Comparison of ENCODE assay signal across 9 mouse cellular contexts in the genomic region with DNA sequence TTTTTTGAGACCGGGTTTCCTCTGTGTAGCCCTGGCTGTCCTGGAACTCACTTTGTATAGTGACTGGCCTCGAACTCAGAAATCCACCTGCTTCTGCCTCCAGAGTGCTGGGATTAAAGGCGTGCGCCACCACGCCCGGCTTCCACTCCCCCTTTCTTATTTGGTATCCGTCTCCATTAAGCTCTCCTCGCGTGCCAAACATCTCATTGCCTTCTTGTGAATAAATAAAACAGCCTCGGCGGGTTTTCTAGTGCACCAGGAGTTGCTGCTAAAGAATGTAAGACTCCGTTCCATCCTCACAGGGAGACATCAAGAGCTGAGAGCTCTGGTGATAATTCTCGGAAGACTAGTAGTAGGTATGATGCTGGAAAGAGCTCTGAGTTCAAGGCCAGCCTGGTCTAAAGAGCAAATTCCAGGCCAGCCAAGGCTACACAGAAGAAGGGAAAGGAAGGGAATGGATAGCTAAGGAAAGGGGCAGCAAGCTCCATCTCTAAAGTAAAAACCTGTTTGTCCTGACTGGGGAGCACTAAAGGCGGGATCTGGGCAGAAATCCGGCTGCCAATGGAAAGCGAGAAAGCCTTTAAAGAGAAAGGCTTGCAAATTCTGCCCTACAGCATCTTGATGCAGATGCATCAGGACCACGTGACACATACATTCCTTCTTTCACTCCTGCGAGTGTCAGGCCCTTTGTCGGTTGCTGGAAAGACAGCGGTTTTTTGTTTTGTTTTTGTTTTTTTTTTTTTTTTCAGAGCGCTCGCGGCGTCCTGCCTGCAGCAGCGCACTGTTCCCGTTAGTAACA. TPM values are rescaled to one million over a fixed set of nuclear protein-coding genes. Genes with fewer than 3 reads are reported as not detected.
DNase-seq lines count a peak whose midpoint lies in the region; ATAC-seq lines count a peak whose summit lies in the region.
"Had no signal": no experiment of that assay in that cellular context is flagged by ENCODE, and none has a peak within 500 bp of the region (broad histone marks: within the 10 kb centered on the region; RNA-seq: fewer than 3 reads in every experiment).

No protein-coding gene starts in this region.

- peak overlapping the region; percentile 57 for H3K9ac ChIP-seq in intestine, embryonic 15.5 days
- H3K9ac ChIP-seq in stomach, embryonic 14.5 days (replicated peaks; ENCODE audit: low read depth, low read length): peak overlapping the region; percentile 25; the same call in 1 of the 2 replicates

- intact Hi-C loops in left cerebral cortex, postnatal 4 days (cut with DNase I): no loop called here

- no peaks in the 10 kb centered on the region for H3K9me3 ChIP-seq in intestine, embryonic 15.5 days
- H3K9me3 ChIP-seq in stomach, embryonic 14.5 days (ENCODE audit: control insufficient read depth, low read depth, low read length): no peaks in the 10 kb centered on the region

- peak overlapping the region; percentile 85 for H3K4me2 ChIP-seq in intestine, embryonic 15.5 days (replicated peaks)
- peak overlapping the region; percentile 93 for H3K4me2 ChIP-seq in stomach, embryonic 14.5 days (replicated peaks; ENCODE audit: low read depth, low read length)

- peak; percentile 29 to 35 for DNase-seq in urinary bladder, adult 18-20 months (ENCODE audit: low spot score in 2 of 2)
- DNase-seq in urinary bladder, postnatal 10 days (ENCODE audit: low spot score): no peak
- DNase-seq in cerebellum, adult 9-11 months: peak; percentile 54
- DNase-seq in frontal cortex, adult 2 months (ENCODE audit: extremely low spot score in 1 of 2, low spot score in 1 of 2): peak; percentile 17 to 52
- peak; percentile 7 for DNase-seq in left cerebral cortex, postnatal 4 days

- H3K36me3 ChIP-seq in intestine, embryonic 15.5 days: no peaks in the 10 kb centered on the region
- H3K36me3 ChIP-seq in stomach, embryonic 14.5 days (ENCODE audit: control insufficient read depth, insufficient read depth, low read length): no peaks in the 10 kb centered on the region

- H3K4me1 ChIP-seq in intestine, embryonic 15.5 days (replicated peaks): peaks cover 9% of the 10 kb centered on the region; the same call in 1 of the 2 replicates
- 0 out of 2 replicates have a peak, but pooled peaks cover 2% of the 10 kb centered on the region for H3K4me1 ChIP-seq in stomach, embryonic 14.5 days (ENCODE audit: control insufficient read depth, insufficient read depth, low read length)

- H3K4me3 ChIP-seq in intestine, embryonic 15.5 days (replicated peaks): peak overlapping the region; percentile 53
- H3K4me3 ChIP-seq in stomach, embryonic 14.5 days (ENCODE audit: low read depth, low read length): peak overlapping the region; percentile 56

- H3K27me3 ChIP-seq in intestine, embryonic 15.5 days (replicated peaks): no peaks in the 10 kb centered on the region
- H3K27me3 ChIP-seq in stomach, embryonic 14.5 days (ENCODE audit: control insufficient read depth, insufficient read depth, low read length): no peaks in the 10 kb centered on the region

- WGBS in intestine, embryonic 15.5 days: 6% methylated on average over 26 of the region's 26 CpGs
- 6% methylated on average over 26 of the region's 26 CpGs for WGBS in stomach, embryonic 14.5 days

- peak; percentile 24 for ATAC-seq in intestine, embryonic 15.5 days
- ATAC-seq in megakaryocyte-erythroid progenitor cell, adult 5-6 weeks (replicated peaks; ENCODE audit: low FRiP score, low TSS enrichment, poor library complexity, severe bottlenecking): peak; percentile 51
- ATAC-seq in stomach, embryonic 14.5 days (ENCODE audit: insufficient number of reproducible peaks, insufficient read depth, low FRiP score, low read depth): 0 out of 2 replicates have a peak, but pooled peaks have one; percentile 2

- peak overlapping the region; percentile 62 for H3K27ac ChIP-seq in intestine, embryonic 15.5 days
- no peak overlapping the region for H3K27ac ChIP-seq in stomach, embryonic 14.5 days (ENCODE audit: low read length)

RNA-seq across cellular contexts. Expression of gene Sord, which starts 0.6 kb away (rescaled TPM):
- polyA plus RNA-seq in frontal cortex, adult 2 months (2012; rRNA removed): 14.4 and 15.9 TPM in 2 replicates
- 68.1 and 68.6 TPM in 2 replicates for polyA plus RNA-seq in intestine, embryonic 15.5 days (2015; fragmentation: Nextera tagmentation; extraction: Ambion mirVana)
- total RNA-seq in left cerebral cortex, postnatal 4 days (2021): 10 to 100 TPM; 14.9 to 16.0 TPM
- total RNA-seq in megakaryocyte-erythroid progenitor cell, adult 5-6 weeks (2014; fragmentation: Nextera tagmentation): 89.6 and 95.4 TPM in 2 replicates
- total RNA-seq in megakaryocyte-erythroid progenitor cell, adult 5-6 weeks (2017): 115 and 122 TPM in 2 replicates
- 28.3 and 30.0 TPM in 2 replicates for polyA plus RNA-seq in stomach, embryonic 14.5 days (2014; fragmentation: Nextera tagmentation; extraction: Ambion mirVana)

RNA-seq across cellular contexts. Expression of gene Terb2, which starts 47.9 kb away (rescaled TPM):
- not detected in 2 replicates for polyA plus RNA-seq in frontal cortex, adult 2 months (2012; rRNA removed)
- polyA plus RNA-seq in intestine, embryonic 15.5 days (2015; fragmentation: Nextera tagmentation; extraction: Ambion mirVana): not detected in 2 replicates
- total RNA-seq in left cerebral cortex, postnatal 4 days (2021): not detected
- not detected in 2 replicates for total RNA-seq in megakaryocyte-erythroid progenitor cell, adult 5-6 weeks (2014; fragmentation: Nextera tagmentation)
- not detected in 2 replicates for total RNA-seq in megakaryocyte-erythroid progenitor cell, adult 5-6 weeks (2017)
- not detected in 2 replicates for polyA plus RNA-seq in stomach, embryonic 14.5 days (2014; fragmentation: Nextera tagmentation; extraction: Ambion mirVana)
- total RNA-seq: gastrocnemius, adult 8-10 months had no signal

RNA-seq across cellular contexts. Expression of gene Patl2, which starts 48.0 kb away (rescaled TPM):
- 0.08 TPM in 1 of 2 replicates, not detected in the other for polyA plus RNA-seq in frontal cortex, adult 2 months (2012; rRNA removed)
- not detected in 2 replicates for polyA plus RNA-seq in intestine, embryonic 15.5 days (2015; fragmentation: Nextera tagmentation; extraction: Ambion mirVana)
- not detected for total RNA-seq in left cerebral cortex, postnatal 4 days (2021)
- not detected in 2 replicates for total RNA-seq in megakaryocyte-erythroid progenitor cell, adult 5-6 weeks (2014; fragmentation: Nextera tagmentation)
- not detected in 2 replicates for total RNA-seq in megakaryocyte-erythroid progenitor cell, adult 5-6 weeks (2017)
- not detected in 2 replicates for polyA plus RNA-seq in stomach, embryonic 14.5 days (2014; fragmentation: Nextera tagmentation; extraction: Ambion mirVana)
- total RNA-seq: gastrocnemius, adult 8-10 months had no signal
